Mouse (Mus musculus): ENCODE measurements at regions not wholly inside any gene's neighbourhood (a gene's known extent, or its start where the extent isn't known, plus 50 kb on each side); places are given as distances from the start of the nearest gene placed in this dataset.

- DNase-seq (ENCODE audit: low read depth), result no peak
These were observed 149.4 kb upstream of the Klf3 start for GRCm38 (mm10) chr5:64653764-64654163.

- DNase-seq (ENCODE audit: low read depth), result no peak
These were observed 147.9 kb upstream of the Klf3 start for GRCm38 (mm10) chr5:64655286-64655685.

DNA sequence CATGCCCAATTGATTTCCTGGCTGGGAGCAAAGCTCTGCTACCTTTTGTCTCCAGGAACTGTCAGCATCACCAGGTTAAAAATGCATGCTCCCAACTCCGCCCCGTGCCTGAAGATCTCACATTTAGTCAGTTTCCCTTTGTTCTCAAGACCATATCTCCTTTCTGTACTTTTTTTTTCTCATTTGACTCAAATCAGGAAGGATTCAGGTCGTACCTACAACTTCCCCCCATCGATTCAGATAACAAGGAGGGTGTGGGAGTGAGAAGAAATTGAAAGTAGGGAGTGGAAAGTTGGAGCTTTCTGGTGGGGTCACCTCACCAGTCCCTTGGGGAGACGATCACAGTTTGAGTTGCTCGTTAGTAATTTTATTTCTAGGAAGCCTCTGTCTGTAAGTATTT lies 141.2 kb upstream of the Klf3 start:
- DNase-seq (ENCODE audit: low read depth), result no peak

- no peak for DNase-seq (ENCODE audit: low read depth)
These were observed 140.7 kb upstream of the Klf3 start for GRCm38 (mm10) chr5:64662476-64662875.

- DNase-seq (ENCODE audit: low read depth), result no peak
These were observed 139.4 kb upstream of the Klf3 start for GRCm38 (mm10) chr5:64663766-64664165.

GRCm38 (mm10) chr5:64665064-64665463 lies 138.1 kb upstream of the Klf3 start:
- DNase-seq (ENCODE audit: low read depth), result no peak

DNA sequence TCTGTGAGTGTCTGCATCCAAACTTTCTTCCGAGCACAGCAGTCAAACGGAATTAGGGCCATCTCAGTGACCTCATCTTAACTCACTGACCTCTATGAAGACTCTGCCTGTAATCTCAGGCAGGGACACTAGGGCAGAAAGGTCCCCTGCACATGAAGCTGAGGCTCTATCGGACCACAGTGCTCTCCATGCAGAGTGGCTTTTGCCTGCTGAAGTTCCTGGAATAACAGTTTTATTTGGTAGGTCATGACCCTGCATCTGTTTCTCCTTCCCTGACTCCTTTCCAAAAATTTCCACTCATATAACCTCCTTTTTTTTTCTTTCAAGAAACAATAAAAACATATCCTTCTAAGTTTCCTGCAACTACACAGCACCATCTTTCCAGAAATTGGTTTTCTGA lies 136.9 kb upstream of the Klf3 start:
- DNase-seq (ENCODE audit: low read depth), result no peak

DNA sequence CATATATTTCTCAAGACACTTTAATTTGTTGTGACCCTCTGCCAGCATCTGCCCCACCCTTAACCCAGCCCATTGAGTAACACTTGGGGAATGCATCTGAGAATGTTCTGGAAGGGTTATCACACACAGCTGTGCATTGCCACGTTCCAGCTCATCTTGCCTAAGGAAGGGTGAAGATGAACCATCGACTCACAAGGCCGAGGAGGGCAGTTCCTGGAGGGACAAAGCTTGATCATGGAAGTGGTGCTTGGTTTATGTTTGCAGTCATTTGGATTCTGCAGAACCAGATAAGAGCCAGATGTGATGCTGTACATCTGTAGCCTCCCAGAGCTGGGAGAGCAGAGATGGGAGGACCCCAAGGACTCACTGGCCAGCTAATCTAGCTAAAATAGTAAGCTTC lies 136.1 kb upstream of the Klf3 start:
- DNase-seq (ENCODE audit: low read depth), result no peak

DNA sequence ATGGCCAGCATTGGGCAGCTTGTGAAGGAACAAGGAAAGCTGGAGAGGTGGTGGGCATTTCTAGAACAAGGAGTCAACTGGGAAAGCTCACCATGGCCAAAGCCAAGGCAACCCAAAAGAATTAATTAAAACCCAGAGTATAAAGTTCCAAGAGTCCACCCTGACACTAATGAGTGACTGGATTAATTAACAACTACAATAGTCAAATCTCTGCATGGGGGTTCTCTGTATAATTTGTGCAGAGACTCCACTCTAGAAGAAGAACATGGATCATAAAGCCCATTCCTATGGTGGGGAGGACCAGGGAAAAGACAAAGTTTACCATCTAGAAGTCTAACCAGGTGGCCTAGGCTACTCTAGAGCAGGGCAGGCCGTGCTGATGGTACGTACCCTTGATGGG lies 129.3 kb upstream of the Klf3 start:
- DNase-seq (ENCODE audit: low read depth), result no peak

- DNase-seq (ENCODE audit: low read depth), result no peak
These were observed 126.8 kb upstream of the Klf3 start for GRCm38 (mm10) chr5:64676214-64676945.

DNA sequence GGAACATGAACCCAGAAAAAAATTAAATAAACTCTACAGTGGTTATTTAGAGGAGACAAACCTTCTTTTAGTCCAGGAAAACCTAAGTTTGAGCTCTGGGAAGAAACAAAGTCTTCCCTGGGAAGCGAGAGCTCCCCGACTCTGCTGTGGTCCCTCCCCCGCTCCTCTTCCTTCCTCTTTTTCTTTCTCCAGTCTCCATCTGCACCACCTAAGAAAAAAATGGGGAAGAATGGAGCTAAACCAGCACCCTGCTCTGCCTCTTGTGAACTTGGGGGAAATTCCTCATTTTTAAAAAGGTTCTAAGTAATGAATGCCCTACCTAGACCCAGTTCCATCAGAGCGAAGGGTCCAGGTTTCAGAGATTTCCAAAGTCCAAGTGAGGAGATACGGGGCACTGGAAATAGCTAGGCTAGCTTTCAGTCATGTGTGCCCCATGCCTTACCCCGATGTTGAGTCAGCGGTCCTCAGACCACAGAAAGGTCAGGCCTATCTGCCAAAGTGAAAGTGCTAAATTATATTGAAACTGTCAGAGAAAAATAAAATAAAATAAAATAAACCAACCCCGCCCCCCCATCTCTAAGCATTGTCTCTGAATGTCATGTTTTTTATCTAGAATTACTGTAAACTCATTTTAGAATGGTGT lies 126.1 kb upstream of the Klf3 start:
- no peak for DNase-seq (ENCODE audit: low read depth)

- no peak for DNase-seq (ENCODE audit: low read depth)
These were observed 124.5 kb upstream of the Klf3 start for GRCm38 (mm10) chr5:64678706-64679105.

DNA sequence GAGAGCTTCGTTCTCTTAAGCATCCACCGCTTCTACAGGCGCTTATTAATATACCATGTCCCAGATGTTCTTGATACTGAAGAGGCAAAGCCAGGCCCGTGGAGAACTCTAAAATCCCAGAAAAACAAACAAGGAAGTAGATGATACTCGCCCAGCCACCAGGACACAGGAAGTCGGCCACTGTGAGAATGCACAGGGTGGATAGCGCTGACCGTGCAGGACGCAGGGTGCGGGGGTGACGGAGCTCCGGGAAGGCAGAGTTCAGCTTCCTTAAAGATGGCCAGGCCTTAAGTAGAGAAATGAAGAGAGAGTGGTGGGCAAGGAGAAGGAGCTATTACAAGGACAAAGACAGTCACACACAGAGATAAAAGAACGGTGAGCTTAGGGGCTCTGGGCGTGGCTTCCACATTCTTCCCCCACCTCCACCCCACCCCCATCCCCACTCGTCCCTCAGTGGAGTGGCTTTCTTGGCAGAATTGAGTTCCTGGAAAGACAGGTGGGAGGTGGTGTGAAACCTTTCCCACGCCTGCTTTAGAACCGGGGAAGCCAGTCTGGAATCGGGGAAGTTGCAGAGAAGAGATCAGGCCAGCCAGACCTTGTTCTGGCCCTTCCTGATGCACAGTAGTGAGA lies 123.1 kb upstream of the Klf3 start:
- DNase-seq (ENCODE audit: low read depth), result no peak

GRCm38 (mm10) chr5:64681161-64681560 lies 122.0 kb upstream of the Klf3 start:
- DNase-seq (ENCODE audit: low read depth), result no peak

DNA sequence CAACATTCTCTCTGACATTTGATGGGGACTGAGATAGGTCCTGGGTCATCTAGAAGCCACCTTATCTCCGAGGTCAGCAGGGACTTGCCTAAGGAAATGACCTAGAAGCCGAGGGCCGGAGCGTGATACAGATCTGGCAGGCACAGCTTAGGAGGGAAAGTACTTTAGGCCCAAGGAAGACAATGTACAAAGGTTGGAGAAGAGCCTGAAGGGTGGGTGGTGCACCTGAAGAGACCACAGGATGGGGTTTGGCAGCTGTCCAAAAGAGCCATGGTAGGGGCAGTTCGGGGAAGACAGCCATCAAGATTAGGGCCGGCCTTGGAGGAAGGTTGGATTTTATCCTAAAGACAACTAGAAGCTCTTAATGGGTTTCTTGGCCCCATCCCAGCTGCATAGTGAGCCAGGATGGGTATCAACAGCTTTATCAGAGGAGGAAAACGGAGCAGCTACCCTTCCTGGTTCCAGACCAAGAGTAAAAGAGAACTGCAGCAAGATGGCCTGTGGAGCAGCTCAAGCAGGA lies 120.8 kb upstream of the Klf3 start:
- DNase-seq (ENCODE audit: low read depth), result no peak

GRCm38 (mm10) chr5:64683419-64683818 lies 119.8 kb upstream of the Klf3 start:
- no peak for DNase-seq (ENCODE audit: low read depth)

DNA sequence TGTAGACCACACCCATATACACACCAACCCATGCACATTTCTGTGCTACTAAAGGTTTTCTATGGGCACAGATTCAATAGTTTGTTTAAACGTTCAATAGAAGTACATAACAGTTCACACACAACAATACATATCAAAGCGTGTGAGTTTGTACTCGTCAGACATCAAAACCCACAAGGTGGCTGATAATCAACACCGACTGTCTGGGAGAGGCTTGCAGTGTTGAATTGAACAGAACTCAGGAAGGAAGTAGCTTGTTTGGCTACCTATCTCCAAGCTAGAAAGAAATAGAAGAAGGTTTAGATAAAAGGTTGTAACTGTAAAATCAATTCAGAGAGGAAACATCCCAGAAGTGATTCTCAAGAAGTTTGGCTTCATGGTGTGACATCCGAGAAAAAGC lies 118.9 kb upstream of the Klf3 start:
- no peak for DNase-seq (ENCODE audit: low read depth)

DNA sequence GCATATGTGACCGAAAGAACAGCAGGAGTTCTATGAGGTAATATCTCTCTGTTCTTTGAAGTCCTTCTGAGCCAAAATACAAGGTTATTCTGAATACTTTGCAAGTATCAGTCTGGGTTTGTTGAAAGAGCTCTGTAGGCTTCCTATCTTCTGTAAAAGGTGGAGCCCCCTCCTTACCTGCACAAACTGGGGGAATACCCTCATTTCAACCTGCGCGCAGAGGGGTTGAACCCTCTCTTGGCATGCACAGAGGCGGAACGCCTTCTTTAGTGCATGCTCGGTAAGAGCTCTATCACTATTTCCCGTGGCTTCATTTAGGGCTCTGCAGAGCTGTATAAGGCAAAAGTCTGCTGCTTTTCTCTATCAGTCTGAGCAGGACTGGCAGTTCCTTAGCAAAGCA lies 113.0 kb upstream of the Klf3 start:
- no peak for DNase-seq (ENCODE audit: low read depth)

- DNase-seq (ENCODE audit: low read depth), result no peak
These were observed 111.6 kb upstream of the Klf3 start for GRCm38 (mm10) chr5:64691406-64692100.

DNA sequence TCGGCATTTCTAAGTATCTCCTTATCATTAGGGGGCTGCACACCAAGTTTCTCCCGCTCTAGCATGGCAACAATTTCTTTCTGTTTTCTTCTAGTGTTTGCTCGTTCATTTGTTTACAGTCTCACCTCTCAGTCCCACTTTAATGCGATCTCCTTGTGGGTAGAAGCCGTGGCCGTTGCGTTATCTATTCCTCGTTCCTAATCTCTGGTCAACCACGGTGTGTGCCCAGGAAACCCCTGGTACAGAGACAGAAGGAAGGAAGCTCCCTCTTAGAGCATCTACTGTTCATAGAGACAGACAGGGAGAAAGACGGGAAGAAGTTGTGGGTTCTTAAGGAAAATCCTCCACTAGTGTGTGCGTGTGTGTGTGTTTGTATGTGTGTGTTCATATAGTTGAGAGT lies 110.9 kb upstream of the Klf3 start:
- no peak for DNase-seq (ENCODE audit: low read depth)

GRCm38 (mm10) chr5:64693616-64694015 lies 109.6 kb upstream of the Klf3 start:
- DNase-seq (ENCODE audit: low read depth), result no peak

DNA sequence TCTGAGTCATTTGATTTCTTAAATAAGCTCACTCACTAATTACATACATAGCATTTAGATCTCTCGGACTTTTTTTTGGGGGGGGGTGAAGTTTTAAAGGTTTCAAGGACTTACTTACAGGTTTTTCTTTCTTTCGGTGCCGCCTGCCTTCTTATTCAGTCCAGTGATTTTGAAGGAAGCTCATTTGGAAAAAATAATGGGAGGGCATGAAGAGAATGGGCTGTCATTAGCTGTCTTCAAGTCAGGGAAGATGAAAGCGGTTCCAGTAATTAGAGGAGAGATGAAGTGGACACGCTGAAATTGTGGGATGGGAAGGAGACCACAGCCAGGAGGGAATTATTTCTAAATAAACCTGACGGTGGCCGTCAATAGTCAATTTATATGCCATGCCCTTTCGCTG lies 108.6 kb upstream of the Klf3 start:
- DNase-seq (ENCODE audit: low read depth), result no peak

DNA sequence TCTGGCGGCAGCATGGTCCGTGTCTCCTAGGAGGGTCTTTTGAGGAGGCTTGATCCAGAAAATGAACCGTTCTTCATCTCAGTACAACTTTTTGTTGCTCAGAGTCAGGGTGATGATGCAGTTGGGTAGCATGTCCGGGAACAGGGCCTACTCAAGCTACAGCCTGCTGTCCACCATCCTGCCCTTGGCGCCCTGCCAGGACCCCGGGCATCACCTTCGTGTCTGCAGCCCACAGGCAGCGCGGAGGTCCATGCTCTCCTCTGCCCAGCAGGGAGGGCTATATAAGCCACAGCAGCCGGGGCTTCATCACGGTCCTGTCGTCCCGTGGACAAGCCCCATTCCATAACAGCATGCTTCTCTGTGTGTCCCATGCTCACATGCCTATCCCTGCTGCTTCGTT lies 107.1 kb upstream of the Klf3 start:
- no peak for DNase-seq (ENCODE audit: low read depth)
